Mouse (Mus musculus): ENCODE measurements around the gene Tdrd1. TPM values are rescaled to one million over a fixed set of nuclear protein-coding genes. Genes with fewer than 3 reads are reported as not detected.
A peak's percentile ranks its signal among the peaks of the same experiment; 100 is the strongest.

The Tdrd1 gene
- total RNA-seq, 2 experiments from 2014 or later = not detected

- DNase-seq = no peak
Measured at GRCm38 (mm10) chr19:56828305-56828704, 2.3 kb downstream of the Tdrd1 start.

- no peak for DNase-seq
Measured at GRCm38 (mm10) chr19:56829267-56829666, 3.3 kb downstream of the Tdrd1 start.

- no peak for DNase-seq
Measured at GRCm38 (mm10) chr19:56830163-56830562, 4.2 kb downstream of the Tdrd1 start.

GRCm38 (mm10) chr19:56835340-56835739, 9.3 kb downstream of the Tdrd1 start:
- no peak for DNase-seq

GRCm38 (mm10) chr19:56838942-56839706, 13.1 kb downstream of the Tdrd1 start:
- DNase-seq = peak; percentile 22 to 30

GRCm38 (mm10) chr19:56842974-56843373, 17.0 kb downstream of the Tdrd1 start:
- no peak for DNase-seq

GRCm38 (mm10) chr19:56852590-56852989, 26.6 kb downstream of the Tdrd1 start:
- no peak for DNase-seq

GRCm38 (mm10) chr19:56856455-56856854, 30.4 kb downstream of the Tdrd1 start:
- peak in 1 of 2 experiments; percentile 11 for DNase-seq

- no peak for DNase-seq
Measured at GRCm38 (mm10) chr19:56867701-56868100, 41.7 kb downstream of the Tdrd1 start.

- DNase-seq = no peak
Measured at GRCm38 (mm10) chr19:56873816-56874600, 48.0 kb downstream of the Tdrd1 start, which contains the start of gene Vwa2. Gene Vwa2 (plus strand): TSS chr19:56874249.

GRCm38 (mm10) chr19:56874601-56875315, 48.7 kb downstream of the Tdrd1 start:
- no peak for DNase-seq

GRCm38 (mm10) chr19:56877364-56877763, 51.4 kb downstream of the Tdrd1 start:
- DNase-seq = no peak

- no peak for DNase-seq
Measured at GRCm38 (mm10) chr19:56887879-56888278, 61.9 kb downstream of the Tdrd1 start.

GRCm38 (mm10) chr19:56888654-56889053, 62.6 kb downstream of the Tdrd1 start:
- no peak for DNase-seq

GRCm38 (mm10) chr19:56891438-56891837, 65.4 kb downstream of the Tdrd1 start:
- DNase-seq = no peak

GRCm38 (mm10) chr19:56892586-56892985, 66.6 kb downstream of the Tdrd1 start:
- DNase-seq = no peak

- DNase-seq = no peak
Measured at GRCm38 (mm10) chr19:56893326-56893725, 67.3 kb downstream of the Tdrd1 start.

GRCm38 (mm10) chr19:56897654-56898053, 71.6 kb downstream of the Tdrd1 start:
- DNase-seq = no peak

- no peak for DNase-seq
Measured at GRCm38 (mm10) chr19:56904095-56904494, 78.1 kb downstream of the Tdrd1 start.

GRCm38 (mm10) chr19:56905395-56905794, 79.4 kb downstream of the Tdrd1 start:
- no peak for DNase-seq

GRCm38 (mm10) chr19:56907850-56908249, 81.8 kb downstream of the Tdrd1 start:
- DNase-seq = no peak

GRCm38 (mm10) chr19:56908472-56909270, 82.7 kb downstream of the Tdrd1 start:
- peak in 1 of 2 experiments; percentile 45 for DNase-seq
